Mouse (Mus musculus) liver, embryonic 12.5 days (tissue): Measurements from ENCODE around the gene Aldh9a1. TPM values are rescaled to one million over a fixed set of nuclear protein-coding genes. Genes with fewer than 3 reads are reported as not detected.
A peak's percentile ranks its signal among the peaks of the same experiment; 100 is the strongest.
"Not testable (repeated sequence)": the region's sequence is repeated elsewhere in the genome, so short reads cannot be mapped to it uniquely, and the experiment has no call there.

Source experiments
- ATAC-seq: fragments of 200-750 bp; cut with Nextera tagmentation; 2 replicates; pipeline ENCODE4 v1.8.0; 2017; ENCODE audit warnings: moderate number of reproducible peaks, mild to moderate bottlenecking, moderate library complexity
- H3K27ac ChIP-seq: fragments of 300-500 bp; sonication (generic); 2 replicates; pipeline ENCODE4 v1.5.1; 2016; ENCODE audit warnings: mild to moderate bottlenecking
- H3K27me3 ChIP-seq: fragments of 300-500 bp; sonication (generic); replicated peaks from 2 replicates; pipeline ENCODE4 v1.6.1; 2016; ENCODE audit warnings: mild to moderate bottlenecking, moderate library complexity
- H3K36me3 ChIP-seq: fragments of 300-500 bp; sonication (generic); 2 replicates; pipeline ENCODE4 v1.6.1; 2016; ENCODE audit warnings: mild to moderate bottlenecking, moderate library complexity
- H3K4me1 ChIP-seq: fragments of 300-500 bp; sonication (generic); 2 replicates; pipeline ENCODE4 v1.6.1; 2016
- H3K4me2 ChIP-seq: fragments of 300-500 bp; sonication (generic); 2 replicates; pipeline ENCODE4 v1.6.1; 2016; ENCODE audit warnings: mild to moderate bottlenecking, moderate library complexity
- H3K4me3 ChIP-seq: fragments of 300-500 bp; sonication (generic); 2 replicates; pipeline ENCODE4 v1.5.1; 2016; ENCODE audit warnings: mild to moderate bottlenecking, moderate library complexity
- H3K9ac ChIP-seq: fragments of 300-500 bp; sonication (generic); 2 replicates; pipeline ENCODE4 v1.6.1; 2016; ENCODE audit warnings: mild to moderate bottlenecking, moderate library complexity
- H3K9me3 ChIP-seq: fragments of 300-500 bp; sonication (generic); replicated peaks from 2 replicates; pipeline ENCODE4 v1.6.1; 2016; ENCODE audit warnings: mild to moderate bottlenecking, moderate library complexity
- WGBS: fragments of 180-500 bp; shearing (Covaris S2); methylation state at CpG from one replicate; pipeline ENCODE4 v1.1.7; 2016; ENCODE audit not compliant: insufficient replicate concordance; 5-methylcytosine and 5-hydroxymethylcytosine counted together
- polyA plus RNA-seq: library from polyadenylated mRNA; unstranded; fragments of >200 nt; fragmentation: Nextera tagmentation; extraction: Ambion mirVana; gene quantifications from 2 replicates; pipeline ENCODE4 v1.2.1, GENCODE M21; 2016

Aldh9a1 gene
- polyA plus RNA-seq, 1 experiment from 2014 or later, result 99.5 TPM

- Histone ChIP-seq H3K36me3 (peaks cover 23% of the 10 kb centered on the region), H3K4me3 (no peak overlapping the region), H3K27ac (no peak overlapping the region), H3K9me3 (no peaks in the 10 kb centered on the region), H3K4me1 (peaks cover 24% of the 10 kb centered on the region), H3K9ac (no peak overlapping the region), H3K27me3 (no peaks in the 10 kb centered on the region), H3K4me2 (no peak overlapping the region)
- 60% methylated on average over 3 of the region's 3 CpGs for WGBS
- ATAC-seq, result no peak
These were observed 13.4 kb upstream of the Aldh9a1 start for GRCm38 (mm10) chr1:167336398-167336797.

GRCm38 (mm10) chr1:167337463-167338095 is 12.2 kb upstream of the Aldh9a1 start:
- Histone ChIP-seq H3K27ac (no peak overlapping the region), H3K4me3 (no peak overlapping the region), H3K36me3 (peaks cover 12% of the 10 kb centered on the region), H3K4me1 (peaks cover 27% of the 10 kb centered on the region), H3K9ac (no peak overlapping the region), H3K4me2 (no peak overlapping the region), H3K27me3 (no peaks in the 10 kb centered on the region), H3K9me3 (no peaks in the 10 kb centered on the region)
- 14% methylated on average over 12 of the region's 12 CpGs for WGBS
- no peak for ATAC-seq

- no peak overlapping the region for H3K27ac ChIP-seq
- 0 out of 2 replicates have a peak overlapping the region, but pooled peaks have one; percentile 73 for H3K9ac ChIP-seq
- 75% methylated on average over 7 of the region's 9 CpGs for WGBS
- no peaks in the 10 kb centered on the region for H3K36me3 ChIP-seq
- H3K4me2 ChIP-seq, result peak overlapping the region; percentile 95; the same call in 1 of the 2 replicates
- ATAC-seq, result no peak
- peaks cover 27% of the 10 kb centered on the region for H3K4me1 ChIP-seq
- H3K4me3 ChIP-seq, result no peak overlapping the region
- H3K27me3 ChIP-seq, result no peaks in the 10 kb centered on the region
- H3K9me3 ChIP-seq, result no peaks in the 10 kb centered on the region
These were observed 10.5 kb upstream of the Aldh9a1 start for GRCm38 (mm10) chr1:167339177-167339781.

GRCm38 (mm10) chr1:167340111-167340787 is 9.5 kb upstream of the Aldh9a1 start:
- H3K4me1 ChIP-seq, result peaks cover 27% of the 10 kb centered on the region
- H3K4me2 ChIP-seq, result peak overlapping the region; percentile 95
- H3K27ac ChIP-seq, result peak overlapping the region; percentile 56

GRCm38 (mm10) chr1:167340910-167341528 is 8.8 kb upstream of the Aldh9a1 start:
- Histone ChIP-seq H3K9me3 (no peaks in the 10 kb centered on the region), H3K36me3 (no peaks in the 10 kb centered on the region), H3K4me1 (peaks cover 27% of the 10 kb centered on the region), H3K4me3 (peak overlapping the region; percentile 65; the same call in 1 of the 2 replicates), H3K27me3 (no peaks in the 10 kb centered on the region), H3K27ac (peak overlapping the region; percentile 45; the same call in 1 of the 2 replicates), H3K4me2 (peak overlapping the region; percentile 95), H3K9ac (no peak overlapping the region)
- 77% methylated on average over 3 of the region's 3 CpGs for WGBS
- ATAC-seq, result peak; percentile 54

More at GRCm38 (mm10) chr1:167340111-167340787, 9.5 kb upstream of the Aldh9a1 start:
- 2% methylated on average over 47 of the region's 47 CpGs for WGBS
- Histone ChIP-seq H3K4me3 (peak overlapping the region; percentile 65), H3K9me3 (no peaks in the 10 kb centered on the region), H3K9ac (peak overlapping the region; percentile 73), H3K27me3 (no peaks in the 10 kb centered on the region), H3K36me3 (no peaks in the 10 kb centered on the region)
- peak; percentile 79 for ATAC-seq

GRCm38 (mm10) chr1:167342831-167343230 is 7.0 kb upstream of the Aldh9a1 start:
- H3K4me1 ChIP-seq, result peaks cover 24% of the 10 kb centered on the region
- H3K27me3 ChIP-seq, result no peaks in the 10 kb centered on the region
- H3K36me3 ChIP-seq, result no peaks in the 10 kb centered on the region
- H3K4me2 ChIP-seq, result no peak overlapping the region
- WGBS, result 82% methylated on average over 10 of the region's 10 CpGs
- H3K9me3 ChIP-seq, result no peaks in the 10 kb centered on the region
- no peak for ATAC-seq
- H3K27ac ChIP-seq, result no peak overlapping the region
- H3K9ac ChIP-seq, result no peak overlapping the region
- no peak overlapping the region for H3K4me3 ChIP-seq

GRCm38 (mm10) chr1:167345994-167346520 is 3.7 kb upstream of the Aldh9a1 start:
- H3K4me2 ChIP-seq, H3K9me3 ChIP-seq, H3K27ac ChIP-seq, H3K4me3 ChIP-seq, H3K36me3 ChIP-seq, ATAC-seq, H3K27me3 ChIP-seq, H3K9ac ChIP-seq: not testable (repeated sequence)
- WGBS, result 81% methylated on average over 10 of the region's 10 CpGs
- peaks cover 26% of the 10 kb centered on the region for H3K4me1 ChIP-seq

GRCm38 (mm10) chr1:167349206-167349605 is 585 bp upstream of the Aldh9a1 start:
- Histone ChIP-seq H3K4me3 (peak overlapping the region; percentile 87), H3K27ac (peak overlapping the region; percentile 95), H3K4me2 (peak overlapping the region; percentile 97), H3K9ac (peak overlapping the region; percentile 91), H3K4me1 (peaks cover 40% of the 10 kb centered on the region), H3K36me3 (peaks cover 26% of the 10 kb centered on the region)
- H3K27me3 ChIP-seq, H3K9me3 ChIP-seq, ATAC-seq: not testable (repeated sequence)
- WGBS, result 26% methylated on average over 3 of the region's 3 CpGs

- Histone ChIP-seq H3K27me3 (no peaks in the 10 kb centered on the region), H3K9me3 (no peaks in the 10 kb centered on the region), H3K4me2 (peak overlapping the region; percentile 97), H3K4me1 (peaks cover 44% of the 10 kb centered on the region), H3K36me3 (peaks cover 42% of the 10 kb centered on the region), H3K9ac (peak overlapping the region; percentile 91), H3K27ac (peak overlapping the region; percentile 95), H3K4me3 (peak overlapping the region; percentile 87)
- ATAC-seq, result no peak; the same call in 1 of the 2 replicates
- 22% methylated on average over 13 of the region's 13 CpGs for WGBS
These were observed 1.0 kb downstream of the Aldh9a1 start for GRCm38 (mm10) chr1:167350597-167351415.

GRCm38 (mm10) chr1:167352403-167352802 is 2.6 kb downstream of the Aldh9a1 start:
- Histone ChIP-seq H3K9ac (no peak overlapping the region), H3K4me1 (peaks cover 44% of the 10 kb centered on the region), H3K9me3 (no peaks in the 10 kb centered on the region), H3K4me2 (no peak overlapping the region), H3K27me3 (no peaks in the 10 kb centered on the region), H3K27ac (no peak overlapping the region), H3K36me3 (peaks cover 58% of the 10 kb centered on the region), H3K4me3 (no peak overlapping the region)
- 86% methylated on average over 14 of the region's 14 CpGs for WGBS
- ATAC-seq, result no peak

- WGBS, result 90% methylated on average over 9 of the region's 9 CpGs
- H3K9ac ChIP-seq, result no peak overlapping the region
- H3K4me1 ChIP-seq, result peaks cover 14% of the 10 kb centered on the region
- H3K27ac ChIP-seq, result no peak overlapping the region
- H3K9me3 ChIP-seq, result no peaks in the 10 kb centered on the region
- ATAC-seq, result no peak
- H3K36me3 ChIP-seq, result peaks cover 98% of the 10 kb centered on the region
- H3K4me2 ChIP-seq, result no peak overlapping the region
- no peaks in the 10 kb centered on the region for H3K27me3 ChIP-seq
- H3K4me3 ChIP-seq, result no peak overlapping the region
These were observed 7.6 kb downstream of the Aldh9a1 start for GRCm38 (mm10) chr1:167357387-167357786.
